Mouse (Mus musculus) spleen, postnatal 4 days (tissue): ENCODE measurements around the gene Sulf2.

ENCODE experiments used
- DNase-seq, 2 experiments: peaks; one replicate each; pipeline ENCODE4 v3.0.0; 2022; ENCODE audit warnings: low spot score in 2 of 2

Gene Sulf2

DNA sequence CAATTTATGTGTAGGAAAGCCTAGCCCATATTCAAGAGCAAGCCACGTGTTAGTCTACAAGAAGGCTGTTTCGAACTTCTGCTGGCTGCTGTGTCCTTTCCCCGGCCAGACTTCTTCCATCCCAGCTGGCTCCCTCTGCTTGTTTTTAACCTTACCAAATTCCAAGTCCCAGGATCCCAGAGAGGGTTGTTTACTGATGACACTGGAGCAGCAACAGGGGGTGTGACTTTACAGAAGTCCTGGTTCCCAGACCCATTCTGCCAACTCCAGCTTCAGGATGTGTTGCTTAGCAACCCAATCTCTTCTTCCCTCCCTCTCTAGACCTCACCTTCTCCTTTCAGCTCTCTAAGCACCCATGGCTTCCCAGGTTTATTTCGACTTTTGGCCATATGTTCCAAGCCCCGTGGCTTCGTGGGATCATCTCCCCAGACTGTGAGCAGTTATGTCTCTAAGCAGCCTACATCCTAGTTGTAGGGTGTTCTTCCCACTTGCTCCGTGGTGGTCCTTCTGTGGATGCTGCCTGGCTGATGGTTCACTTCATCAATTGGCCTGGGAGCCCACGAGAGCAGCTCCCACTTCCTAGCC, 20.2 kb upstream of the Sulf2 start:
- DNase-seq = no peak

- DNase-seq = no peak
Observed at GRCm38 (mm10) chr2:166175145-166175544, 19.7 kb upstream of the Sulf2 start.

- no peak for DNase-seq
Observed at GRCm38 (mm10) chr2:166173169-166173568, 17.7 kb upstream of the Sulf2 start.

DNA sequence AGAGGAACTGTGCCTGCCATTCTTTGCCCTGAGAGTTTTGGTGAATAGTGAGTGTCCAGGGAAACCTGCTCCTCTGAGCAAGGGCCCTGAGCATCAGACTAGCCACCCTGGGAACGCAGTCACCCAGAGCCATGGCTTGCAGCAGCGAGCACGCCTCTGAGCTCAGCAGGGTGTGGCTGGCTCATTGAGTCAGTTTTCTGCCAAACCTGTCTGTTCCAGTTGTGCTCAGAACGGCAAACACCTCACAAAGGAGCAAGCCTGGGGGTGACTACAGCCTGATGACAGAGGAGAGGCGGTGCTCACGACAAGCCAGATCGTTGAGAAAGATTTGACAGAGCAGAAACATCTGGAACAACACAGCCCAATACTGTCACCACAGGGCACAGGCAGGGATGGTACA, 14.7 kb upstream of the Sulf2 start:
- no peak for DNase-seq

GRCm38 (mm10) chr2:166168868-166169267, 13.4 kb upstream of the Sulf2 start:
- DNase-seq = no peak

GRCm38 (mm10) chr2:166167387-166167786, 11.9 kb upstream of the Sulf2 start:
- no peak for DNase-seq

- DNase-seq = no peak
Observed at GRCm38 (mm10) chr2:166165396-166165795, 9.9 kb upstream of the Sulf2 start.

DNA sequence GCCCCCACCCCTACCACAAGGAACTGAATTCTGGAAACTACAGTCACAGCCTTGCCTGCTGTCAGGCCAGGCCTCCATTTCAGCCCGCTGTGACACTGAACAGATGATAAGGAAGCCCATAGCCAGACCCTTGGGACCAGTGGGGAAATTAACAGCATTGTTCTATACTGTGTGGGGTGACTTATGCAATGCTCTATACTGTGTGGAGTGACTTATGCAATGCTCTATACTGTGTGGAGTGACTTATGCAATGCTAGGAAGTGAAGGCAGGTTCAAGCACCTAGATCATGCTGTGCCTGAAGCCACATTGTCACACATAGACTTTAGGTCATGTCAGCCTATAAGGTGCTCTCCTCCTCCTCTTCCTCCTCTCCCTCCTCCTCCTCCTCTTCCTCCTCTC, 9.1 kb upstream of the Sulf2 start:
- no peak for DNase-seq

- no peak for DNase-seq
Observed at GRCm38 (mm10) chr2:166163917-166164316, 8.5 kb upstream of the Sulf2 start.

DNA sequence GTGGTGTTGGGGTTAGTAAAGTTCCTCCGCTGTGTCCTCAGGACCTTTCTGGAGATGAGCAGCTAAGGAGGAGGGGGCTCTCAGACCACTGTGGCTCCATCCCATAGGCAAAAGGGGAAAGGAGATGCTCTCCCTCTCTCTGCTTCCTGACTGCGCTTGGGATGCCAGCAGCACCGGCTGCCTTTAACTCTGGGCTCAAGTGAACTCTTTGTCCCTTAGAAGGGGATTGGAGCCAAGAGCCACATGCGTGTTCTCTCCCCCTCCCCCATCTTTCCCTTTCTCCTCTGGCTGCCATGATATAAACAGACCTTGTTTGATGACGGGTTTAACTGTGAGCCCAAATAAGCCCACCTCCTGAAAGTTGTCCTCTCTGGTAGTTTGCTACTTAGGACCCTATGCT, 7.8 kb upstream of the Sulf2 start:
- DNase-seq = no peak

GRCm38 (mm10) chr2:166162160-166162559, 6.7 kb upstream of the Sulf2 start:
- no peak for DNase-seq

DNA sequence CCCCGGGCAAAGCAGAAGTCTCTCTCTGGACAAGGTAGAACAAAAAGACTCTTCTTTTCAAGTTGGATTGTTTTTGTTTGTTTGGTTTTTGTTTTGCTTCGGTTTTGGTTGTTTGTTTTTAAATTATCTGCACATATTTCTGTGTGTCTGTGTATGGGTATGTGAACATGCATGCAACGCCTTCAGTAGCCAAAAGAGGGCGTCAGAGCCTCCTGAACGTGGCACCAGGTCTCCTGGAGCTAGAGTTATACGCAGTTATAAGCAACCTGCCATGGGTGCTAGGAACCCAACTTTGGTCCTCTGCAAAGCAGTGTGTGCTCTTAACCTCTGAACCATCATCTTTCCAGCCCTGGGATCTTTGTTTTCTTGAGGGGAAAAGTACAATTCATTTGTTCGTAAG, 3.8 kb upstream of the Sulf2 start:
- DNase-seq = no peak

- no peak for DNase-seq
Observed at GRCm38 (mm10) chr2:166157767-166158561, 2.5 kb upstream of the Sulf2 start.

DNA sequence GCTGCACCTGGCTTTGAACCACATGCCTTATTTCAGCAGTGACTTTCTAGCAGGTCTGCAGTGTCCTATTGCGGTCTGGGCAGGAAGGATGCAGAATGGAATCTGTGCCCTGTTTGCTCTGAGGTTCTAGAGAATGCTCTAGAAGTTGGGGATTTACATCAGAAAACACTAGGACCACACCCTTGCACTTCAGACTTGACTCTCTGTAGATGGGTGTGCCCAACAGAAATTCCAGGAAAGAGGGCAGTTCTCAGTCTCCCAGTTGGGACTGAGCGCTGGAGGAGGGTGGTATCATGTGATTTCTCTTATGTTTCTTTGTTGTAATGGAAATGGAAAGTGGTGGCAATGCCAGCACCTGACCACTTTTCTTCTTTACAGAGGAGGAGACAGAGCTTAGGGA, 1.7 kb upstream of the Sulf2 start:
- no peak for DNase-seq

GRCm38 (mm10) chr2:166156122-166156521, 659 bp upstream of the Sulf2 start:
- no peak for DNase-seq

- no peak for DNase-seq
Observed at GRCm38 (mm10) chr2:166154749-166155453, 562 bp downstream of the Sulf2 start.

DNA sequence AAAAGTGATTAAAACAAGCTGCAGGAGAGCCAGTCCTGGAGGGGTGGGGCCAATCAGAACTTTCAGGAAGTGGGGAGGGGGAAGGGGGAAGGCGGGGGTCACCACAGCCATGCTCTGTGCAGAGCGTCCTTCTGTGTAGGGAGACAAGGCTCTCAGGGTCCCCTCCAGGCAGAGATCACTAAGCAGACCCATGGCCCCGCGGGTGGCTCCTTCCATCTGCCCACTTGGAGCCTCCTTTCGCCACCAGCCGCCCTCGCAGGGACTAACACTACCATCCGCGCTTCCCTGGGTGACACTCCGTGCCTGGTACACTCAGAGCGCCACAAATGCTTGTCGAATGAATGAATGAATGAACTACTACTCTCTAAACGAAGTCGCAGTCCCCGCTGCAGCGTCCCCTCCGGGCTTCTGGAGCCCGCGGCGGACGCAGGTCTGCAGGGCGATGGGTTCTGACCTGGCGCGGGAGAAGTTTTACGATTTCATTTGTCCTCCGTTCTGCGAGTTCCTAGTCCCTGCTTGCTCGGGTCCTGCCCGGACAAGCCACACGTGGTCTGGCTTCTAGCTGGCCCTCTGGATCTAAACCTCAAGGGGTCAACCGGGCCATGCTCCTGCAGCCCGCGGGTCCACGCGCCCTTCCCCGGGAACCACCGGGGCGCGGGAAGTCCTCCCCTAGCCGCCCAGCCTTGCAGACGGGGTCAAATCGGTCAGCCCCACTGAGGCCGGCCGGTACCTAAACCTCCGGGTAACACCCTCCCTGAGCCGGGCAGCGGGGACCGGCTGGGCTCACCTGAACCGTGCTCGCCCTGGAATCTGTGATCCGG, 1.4 kb downstream of the Sulf2 start:
- no peak for DNase-seq

DNA sequence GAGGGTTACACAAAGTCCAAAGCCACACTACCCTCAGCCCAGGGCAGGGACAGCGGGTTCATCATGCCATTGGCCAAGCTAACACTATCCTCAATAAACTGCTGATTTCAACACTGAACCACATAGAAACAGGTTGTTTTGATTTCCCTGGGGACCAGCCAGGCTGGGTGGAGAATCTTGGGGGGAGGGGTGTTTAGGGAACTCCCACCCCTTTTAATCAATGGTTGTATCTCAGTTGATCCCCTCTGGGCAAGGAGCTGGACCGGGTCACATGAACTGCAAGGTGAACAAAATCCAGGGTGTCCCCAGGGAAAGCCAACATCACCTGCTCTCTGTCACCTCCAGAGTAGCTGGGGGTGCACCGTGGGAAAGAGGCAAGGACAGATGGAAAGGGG, 2.1 kb downstream of the Sulf2 start:
- no peak for DNase-seq

GRCm38 (mm10) chr2:166152734-166153398, 2.6 kb downstream of the Sulf2 start:
- no peak for DNase-seq

GRCm38 (mm10) chr2:166151510-166152473, 3.7 kb downstream of the Sulf2 start:
- no peak for DNase-seq
